Mouse (Mus musculus) heart, adult 18-20 months (tissue): ENCODE measurements at regions not wholly inside any gene's neighbourhood (a gene's known extent, or its start where the extent isn't known, plus 50 kb on each side); places are given as distances from the start of the nearest gene placed in this dataset.

Source experiments
- DNase-seq, 2 experiments: peaks; one replicate each; pipeline ENCODE4 v3.0.0; 2021 to 2022; ENCODE audit warnings: mixed read lengths in 1 of 2

GRCm38 (mm10) chr9:102782926-102783850, 51.5 kb upstream of the Ryk start:
- no peak for DNase-seq

DNA sequence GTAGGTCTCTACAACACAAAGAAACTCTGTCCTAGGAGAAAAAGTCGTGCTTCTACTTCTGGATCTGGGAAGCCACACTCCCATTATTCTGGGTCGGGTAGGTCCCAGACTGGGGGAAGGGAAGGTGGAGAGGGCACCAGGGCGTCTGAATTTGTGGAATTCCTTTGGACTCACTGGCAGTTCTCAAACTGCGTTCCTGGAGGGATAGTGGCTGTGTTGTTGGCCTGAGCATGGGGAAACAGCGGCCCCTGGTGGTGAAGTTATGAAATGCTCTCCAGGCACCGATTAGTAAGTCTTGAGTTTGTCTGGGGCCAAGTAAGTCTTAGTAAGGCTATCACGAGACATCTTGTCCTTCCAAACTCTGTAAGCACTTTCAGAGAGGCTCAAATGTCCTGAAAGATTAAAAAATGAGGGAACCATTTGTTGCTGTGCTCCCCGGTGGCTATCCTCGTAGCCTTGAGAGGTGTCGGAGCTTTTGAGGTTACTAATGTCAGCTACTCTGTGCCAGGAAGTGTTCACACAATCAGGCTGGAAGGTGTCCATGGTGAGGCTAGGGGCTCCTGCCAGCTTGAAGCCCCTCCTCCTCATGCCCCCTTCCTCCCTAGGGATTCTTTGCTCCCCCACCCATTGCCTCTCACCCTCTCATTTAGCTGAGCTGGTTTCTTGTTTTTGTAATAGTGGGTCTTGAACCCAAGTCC, 50.2 kb upstream of the Ryk start:
- peak; percentile 87 to 96 for DNase-seq
